Mouse (Mus musculus) stomach, postnatal 0 days (tissue): ENCODE measurements at regions not wholly inside any gene's neighbourhood (a gene's known extent, or its start where the extent isn't known, plus 50 kb on each side); places are given as distances from the start of the nearest gene placed in this dataset.

Experiments
- ATAC-seq: fragments of 200-750 bp; cut with Nextera tagmentation; 2 replicates; pipeline ENCODE4 v1.8.0; 2017; ENCODE audit not compliant: low FRiP score, low TSS enrichment
- DNase-seq: peaks from one replicate; pipeline ENCODE4 v3.0.0-alpha.2; 2016; ENCODE audit warnings: low spot score
- H3K27ac ChIP-seq: fragments of 300-500 bp; sonication (generic); replicated peaks from 2 replicates; pipeline ENCODE4 v1.5.1; 2014; ENCODE audit warnings: mild to moderate bottlenecking, control low read depth
- H3K27me3 ChIP-seq: fragments of 300-500 bp; sonication (generic); 2 replicates; pipeline ENCODE4 v1.6.1; 2014; ENCODE audit warnings: low read length; ENCODE audit not compliant: control insufficient read depth, insufficient read depth
- H3K36me3 ChIP-seq: fragments of 300-500 bp; sonication (generic); 2 replicates; pipeline ENCODE4 v1.6.1; 2014; ENCODE audit warnings: low read length, mixed read lengths; ENCODE audit not compliant: control insufficient read depth, insufficient read depth
- H3K4me1 ChIP-seq: fragments of 300-500 bp; sonication (generic); replicated peaks from 2 replicates; pipeline ENCODE4 v1.6.1; 2014; ENCODE audit warnings: antibody characterized with exemption; ENCODE audit not compliant: control insufficient read depth, insufficient read depth
- H3K4me2 ChIP-seq: fragments of 300-500 bp; sonication (generic); replicated peaks from 2 replicates; pipeline ENCODE4 v1.6.1; 2014; ENCODE audit warnings: low read depth, mild to moderate bottlenecking, control low read depth, moderate library complexity
- H3K4me3 ChIP-seq: fragments of 300-500 bp; sonication (generic); 2 replicates; pipeline ENCODE4 v1.5.1; 2014; ENCODE audit warnings: low read depth, low read length, control low read depth
- H3K9ac ChIP-seq: fragments of 300-500 bp; sonication (generic); 2 replicates; pipeline ENCODE4 v1.6.1; 2014; ENCODE audit warnings: mild to moderate bottlenecking, low read length, control low read depth, mixed read lengths
- H3K9me3 ChIP-seq: fragments of 300-500 bp; sonication (generic); 2 replicates; pipeline ENCODE4 v1.6.1; 2016; ENCODE audit warnings: low read length; ENCODE audit not compliant: control insufficient read depth
- CTCF ChIP-seq: IDR thresholded peaks from 2 replicates; pipeline ENCODE4 v1.5.1; 2016; ENCODE audit warnings: antibody characterized with exemption, low read depth, mild to moderate bottlenecking, moderate library complexity
- EP300 ChIP-seq: optimal IDR thresholded peaks from 2 replicates; pipeline ENCODE3; 2016; ENCODE audit warnings: antibody characterized with exemption
- WGBS: fragments of 180-500 bp; shearing (Covaris S2); extraction: QIAGEN DNeasy Blood & Tissue Kit; methylation state at CpG from one replicate; pipeline ENCODE4 v1.1.7; 2014; 5-methylcytosine and 5-hydroxymethylcytosine counted together

- TF ChIP-seq EP300 (no peak), CTCF (no peak)
- Histone ChIP-seq H3K27me3 (no peaks in the 10 kb centered on the region), H3K9me3 (no peaks in the 10 kb centered on the region), H3K9ac (no peak overlapping the region), H3K27ac (no peak overlapping the region), H3K4me1 (no peaks in the 10 kb centered on the region), H3K4me3 (no peak overlapping the region), H3K36me3 (no peaks in the 10 kb centered on the region), H3K4me2 (no peak overlapping the region)
- DNase-seq (no peak), ATAC-seq (0 out of 2 replicates have a peak, but pooled peaks have one; percentile 42)
- WGBS: 72% methylated on average over 1 of the region's 1 CpGs
Observed at GRCm38 (mm10) chr7:136727628-136728402, 166.6 kb upstream of the Mgmt start.

GRCm38 (mm10) chr7:136742171-136742570 is 152.2 kb upstream of the Mgmt start:
- ATAC-seq (no peak), DNase-seq (no peak)
- 64% methylated on average over 2 of the region's 2 CpGs for WGBS
- Histone ChIP-seq H3K36me3 (no peaks in the 10 kb centered on the region), H3K27ac (no peak overlapping the region), H3K4me3 (no peak overlapping the region), H3K9me3 (no peaks in the 10 kb centered on the region), H3K4me2 (no peak overlapping the region), H3K9ac (no peak overlapping the region), H3K4me1 (no peaks in the 10 kb centered on the region), H3K27me3 (no peaks in the 10 kb centered on the region)
- TF ChIP-seq EP300 (no peak), CTCF (no peak)

GRCm38 (mm10) chr7:136745412-136745811 is 149.0 kb upstream of the Mgmt start:
- ATAC-seq: no peak
- no peak overlapping the region for H3K4me3 ChIP-seq
- H3K36me3 ChIP-seq: no peaks in the 10 kb centered on the region

GRCm38 (mm10) chr7:136751477-136751876 is 142.9 kb upstream of the Mgmt start:
- no peak for ATAC-seq
- 91% methylated on average over 4 of the region's 4 CpGs for WGBS

More at GRCm38 (mm10) chr7:136745412-136745811, 149.0 kb upstream of the Mgmt start:
- Histone ChIP-seq H3K4me2 (no peak overlapping the region), H3K27ac (no peak overlapping the region), H3K27me3 (no peaks in the 10 kb centered on the region), H3K4me1 (no peaks in the 10 kb centered on the region), H3K9me3 (no peaks in the 10 kb centered on the region), H3K9ac (no peak overlapping the region)
- no peak for DNase-seq
- 90% methylated on average over 8 of the region's 8 CpGs for WGBS
- no peak for TF ChIP-seq EP300

GRCm38 (mm10) chr7:136754821-136755220 is 139.6 kb upstream of the Mgmt start:
- no peak overlapping the region for H3K4me3 ChIP-seq
- ATAC-seq (no peak), DNase-seq (no peak)
- H3K27me3 ChIP-seq: no peaks in the 10 kb centered on the region
- no peaks in the 10 kb centered on the region for H3K9me3 ChIP-seq
- H3K36me3 ChIP-seq: no peaks in the 10 kb centered on the region
- TF ChIP-seq EP300 (no peak), CTCF (no peak)
- no peak overlapping the region for H3K4me2 ChIP-seq
- H3K9ac ChIP-seq: no peak overlapping the region
- no peaks in the 10 kb centered on the region for H3K4me1 ChIP-seq
- WGBS: 80% methylated on average over 6 of the region's 6 CpGs
- H3K27ac ChIP-seq: no peak overlapping the region

More at GRCm38 (mm10) chr7:136751477-136751876, 142.9 kb upstream of the Mgmt start:
- TF ChIP-seq CTCF (no peak), EP300 (no peak)
- Histone ChIP-seq H3K4me1 (no peaks in the 10 kb centered on the region), H3K36me3 (no peaks in the 10 kb centered on the region), H3K27me3 (no peaks in the 10 kb centered on the region), H3K4me2 (no peak overlapping the region), H3K9me3 (no peaks in the 10 kb centered on the region), H3K27ac (no peak overlapping the region), H3K9ac (no peak overlapping the region), H3K4me3 (no peak overlapping the region)
- DNase-seq: no peak

GRCm38 (mm10) chr7:136765026-136765425 is 129.4 kb upstream of the Mgmt start:
- H3K27me3 ChIP-seq: no peaks in the 10 kb centered on the region
- no peak overlapping the region for H3K9ac ChIP-seq
- no peaks in the 10 kb centered on the region for H3K36me3 ChIP-seq
- WGBS: 39% methylated on average over 7 of the region's 7 CpGs
- H3K27ac ChIP-seq: no peak overlapping the region
- DNase-seq: no peak
- no peak overlapping the region for H3K4me3 ChIP-seq
- H3K9me3 ChIP-seq: no peaks in the 10 kb centered on the region
- no peak for ATAC-seq
- H3K4me1 ChIP-seq: no peaks in the 10 kb centered on the region
- no peak overlapping the region for H3K4me2 ChIP-seq
- TF ChIP-seq CTCF: no peak; the same call in 1 of the 2 replicates
- no peak for TF ChIP-seq EP300
